Mouse (Mus musculus) G1E (cell line): ENCODE results near the gene Msh3. TPM values are rescaled to one million over a fixed set of nuclear protein-coding genes. Genes with fewer than 3 reads are reported as not detected.

Experiments used
- ATAC-seq: 2 replicates; pipeline ENCODE4 v1.8.0; 2016; ENCODE audit warnings: mild to moderate bottlenecking; ENCODE audit not compliant: insufficient number of reproducible peaks, poor library complexity, low FRiP score, severe bottlenecking; ENCODE audit errors: extremely low read depth
- DNase-seq: peaks from one replicate; pipeline ENCODE4 v3.0.0; 2012; ENCODE audit warnings: low spot score
- H3K27me3 ChIP-seq: 2 replicates; pipeline ENCODE4 v1.6.1; 2012; ENCODE audit warnings: mild to moderate bottlenecking, low read length, inconsistent platforms; ENCODE audit not compliant: insufficient read depth
- H3K36me3 ChIP-seq: replicated peaks from 2 replicates; pipeline ENCODE3; 2012; ENCODE audit warnings: mild to moderate bottlenecking, inconsistent platforms
- H3K4me1 ChIP-seq: 2 replicates; pipeline ENCODE4 v1.6.1; 2012; ENCODE audit warnings: low read depth, low read length, inconsistent platforms, mixed read lengths; ENCODE audit not compliant: insufficient read depth
- H3K4me3 ChIP-seq: 2 replicates; pipeline ENCODE4 v1.5.1; 2012; ENCODE audit warnings: low read depth, mild to moderate bottlenecking, inconsistent platforms, low read length, moderate library complexity, mixed read lengths
- H3K9me3 ChIP-seq: replicated peaks from 2 replicates; pipeline ENCODE4 v1.6.1; 2012; ENCODE audit warnings: inconsistent platforms
- CTCF ChIP-seq: IDR thresholded peaks from 2 replicates; pipeline ENCODE4 v1.5.1; 2012; ENCODE audit warnings: low read depth, low read length, inconsistent platforms, mixed read lengths
- GATA1 ChIP-seq: IDR thresholded peaks from 2 replicates; pipeline ENCODE4 v1.6.1; 2012; ENCODE audit warnings: borderline replicate concordance, low read length, inconsistent platforms, mixed read lengths
- GATA2 ChIP-seq: IDR thresholded peaks from 2 replicates; pipeline ENCODE4 v1.6.1; 2012; ENCODE audit warnings: low read depth, low read length, inconsistent platforms, borderline replicate concordance
- POLR2AphosphoS5 ChIP-seq: IDR thresholded peaks from 2 replicates; pipeline ENCODE4 v1.6.1; 2012; ENCODE audit warnings: low read depth, low read length, inconsistent platforms; ENCODE audit not compliant: insufficient replicate concordance
- TAL1 ChIP-seq: conservative IDR thresholded peaks from 2 replicates; pipeline ENCODE4 v1.6.1; 2012; ENCODE audit warnings: low read depth, low read length, inconsistent platforms, mixed read lengths
- polyA plus RNA-seq: library from polyadenylated mRNA; stranded (reverse); fragments of >175 nt; gene quantifications from 2 replicates; pipeline ENCODE4 v1.2.3, GENCODE M21; 2012
- total RNA-seq, 2 experiments: library from RNA; stranded (forward) in 1 of 2; stranded (reverse) in 1 of 2; fragments of 200-1000 nt in 1 of 2; fragments of >200 nt in 1 of 2; fragmentation: Nextera tagmentation in 1 of 2; gene quantifications; 2 replicates each; pipeline ENCODE4 v1.2.3; 2014 to 2017

Msh3 gene
- total and polyA plus RNA-seq, 3 experiments: 33.1 to 49.1 (median 39.0) TPM

GRCm38 (mm10) chr13:92296490-92296889, 58.3 kb downstream of the Msh3 start:
- H3K36me3 ChIP-seq: peaks cover 71% of the 10 kb centered on the region

GRCm38 (mm10) chr13:92293883-92294282, 60.9 kb downstream of the Msh3 start:
- H3K4me3 ChIP-seq: no peak overlapping the region
- ATAC-seq (no peak), DNase-seq (no peak)
- no peaks in the 10 kb centered on the region for H3K4me1 ChIP-seq
- H3K36me3 ChIP-seq: peaks cover 74% of the 10 kb centered on the region
- H3K9me3 ChIP-seq: no peaks in the 10 kb centered on the region
- H3K27me3 ChIP-seq: no peaks in the 10 kb centered on the region
- TF ChIP-seq GATA1: no peak
- no peak for TF ChIP-seq CTCF
- no peak for TF ChIP-seq GATA2
- no peak for TF ChIP-seq TAL1
- TF ChIP-seq POLR2AphosphoS5: no peak

More at GRCm38 (mm10) chr13:92296490-92296889, 58.3 kb downstream of the Msh3 start:
- TF ChIP-seq GATA1: no peak
- TF ChIP-seq POLR2AphosphoS5: no peak
- no peak for TF ChIP-seq CTCF
- no peak for TF ChIP-seq TAL1
- TF ChIP-seq GATA2: no peak
- H3K4me3 ChIP-seq: no peak overlapping the region
- H3K4me1 ChIP-seq: no peaks in the 10 kb centered on the region
- H3K9me3 ChIP-seq: no peaks in the 10 kb centered on the region
- no peaks in the 10 kb centered on the region for H3K27me3 ChIP-seq
- no peak for DNase-seq
- ATAC-seq: no peak

- no peak for ATAC-seq
- TF ChIP-seq GATA1: no peak
- TF ChIP-seq GATA2: no peak
- TF ChIP-seq TAL1: no peak
- no peak for TF ChIP-seq POLR2AphosphoS5
- no peak for TF ChIP-seq CTCF
These were observed 63.2 kb downstream of the Msh3 start for GRCm38 (mm10) chr13:92291605-92292004.

GRCm38 (mm10) chr13:92277027-92277426, 77.8 kb downstream of the Msh3 start:
- TF ChIP-seq GATA1: no peak
- Histone ChIP-seq H3K9me3 (no peaks in the 10 kb centered on the region), H3K27me3 (no peaks in the 10 kb centered on the region), H3K4me1 (no peaks in the 10 kb centered on the region), H3K36me3 (peaks cover 44% of the 10 kb centered on the region), H3K4me3 (no peak overlapping the region)
- ATAC-seq (no peak), DNase-seq (no peak)

More at GRCm38 (mm10) chr13:92291605-92292004, 63.2 kb downstream of the Msh3 start:
- Histone ChIP-seq H3K9me3 (no peaks in the 10 kb centered on the region), H3K4me1 (no peaks in the 10 kb centered on the region), H3K4me3 (no peak overlapping the region), H3K36me3 (peaks cover 67% of the 10 kb centered on the region), H3K27me3 (no peaks in the 10 kb centered on the region)
- DNase-seq: no peak

GRCm38 (mm10) chr13:92275292-92275691, 79.5 kb downstream of the Msh3 start:
- no peak overlapping the region for H3K4me3 ChIP-seq
- H3K4me1 ChIP-seq: no peaks in the 10 kb centered on the region
- DNase-seq (no peak), ATAC-seq (no peak)
- TF ChIP-seq CTCF: no peak
- TF ChIP-seq GATA1: no peak
- no peak for TF ChIP-seq GATA2
- no peak for TF ChIP-seq POLR2AphosphoS5
- no peak for TF ChIP-seq TAL1
- H3K36me3 ChIP-seq: peaks cover 40% of the 10 kb centered on the region
- H3K9me3 ChIP-seq: no peaks in the 10 kb centered on the region
- no peaks in the 10 kb centered on the region for H3K27me3 ChIP-seq

GRCm38 (mm10) chr13:92274274-92275198, 80.3 kb downstream of the Msh3 start:
- no peak overlapping the region for H3K4me3 ChIP-seq
- no peak for ATAC-seq

More at GRCm38 (mm10) chr13:92274274-92275198, 80.3 kb downstream of the Msh3 start:
- TF ChIP-seq CTCF (no peak), GATA2 (no peak), GATA1 (no peak), TAL1 (no peak), POLR2AphosphoS5 (no peak)
- H3K9me3 ChIP-seq: no peaks in the 10 kb centered on the region
- no peaks in the 10 kb centered on the region for H3K27me3 ChIP-seq
- H3K4me1 ChIP-seq: no peaks in the 10 kb centered on the region
- DNase-seq: peak; percentile 5
- H3K36me3 ChIP-seq: peaks cover 40% of the 10 kb centered on the region
